Mouse (Mus musculus) urinary bladder, postnatal 14 days (tissue): ENCODE measurements around the gene Glrx3.
"Not testable (repeated sequence)": the region's sequence is repeated elsewhere in the genome, so short reads cannot be mapped to it uniquely, and the experiment has no call there.

ENCODE experiments used
- DNase-seq: peaks from one replicate; pipeline ENCODE4 v3.0.0; 2021; ENCODE audit warnings: low spot score

Gene Glrx3

GRCm38 (mm10) chr7:137437440-137438178, at the start of gene Glrx3:
Gene Glrx3, plus strand, starts transcription at chr7:137437614.
- DNase-seq: peak; percentile 96

- DNase-seq: no peak
Measured at GRCm38 (mm10) chr7:137387863-137388262, 49.6 kb upstream of the Glrx3 start.

DNA sequence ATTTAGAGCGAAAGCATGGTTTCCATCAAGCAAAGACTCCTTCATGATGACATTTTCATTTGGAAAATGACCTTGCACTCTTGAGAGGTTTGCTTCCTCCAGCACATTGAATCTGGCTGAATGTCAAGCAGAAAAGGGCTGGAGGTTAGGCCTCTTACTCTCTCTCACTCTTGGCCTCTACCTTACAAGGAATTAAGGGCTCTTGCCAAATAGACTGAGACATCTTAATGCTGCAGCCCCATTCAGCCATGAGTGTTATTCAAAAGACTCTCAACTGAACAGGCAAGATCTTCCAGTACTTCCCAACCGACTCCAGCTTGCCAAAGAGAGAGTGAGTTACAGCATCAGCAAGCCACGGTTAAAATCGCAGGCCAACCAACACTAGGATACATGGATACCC, 42.0 kb upstream of the Glrx3 start:
- no peak for DNase-seq

GRCm38 (mm10) chr7:137397361-137397910, 40.0 kb upstream of the Glrx3 start:
- DNase-seq: no peak

DNA sequence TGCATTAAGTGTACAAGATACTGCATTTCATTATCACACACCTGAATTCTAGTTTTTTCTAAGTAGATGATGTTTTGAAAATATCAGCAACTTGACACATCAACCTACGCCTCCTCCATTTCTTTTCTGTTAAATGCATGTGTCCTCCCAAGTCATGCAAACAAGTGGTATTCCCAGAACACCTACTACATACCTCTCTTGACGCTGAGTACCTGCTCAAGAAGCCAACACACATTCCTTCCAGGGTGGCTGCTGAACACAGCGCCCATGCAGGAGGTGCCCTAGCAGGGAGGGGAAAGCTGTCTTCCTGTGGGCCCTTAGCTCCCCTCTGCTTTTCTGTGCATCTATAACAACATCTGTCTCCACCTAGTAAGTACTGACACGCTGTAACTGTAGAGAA, 38.4 kb upstream of the Glrx3 start:
- DNase-seq: no peak

DNA sequence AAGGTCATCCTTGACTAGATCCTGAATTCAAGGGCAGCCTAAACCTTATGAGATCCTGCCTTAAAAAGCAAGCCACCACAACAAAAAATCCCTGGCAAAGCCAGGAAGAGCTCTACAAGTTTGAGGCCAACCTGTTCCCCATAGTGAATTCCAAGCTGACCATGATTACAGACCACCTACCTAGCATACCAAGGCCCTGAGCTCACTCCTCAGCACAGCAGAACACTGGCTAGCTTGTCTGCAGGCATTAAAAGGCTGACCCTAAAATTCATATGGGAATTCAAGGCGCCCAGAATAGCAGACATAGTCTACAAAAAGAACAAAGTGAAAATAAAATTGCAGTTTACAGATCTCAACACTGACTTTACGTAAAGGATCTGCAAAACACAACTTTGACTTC, 33.3 kb upstream of the Glrx3 start:
- no peak for DNase-seq

- no peak for DNase-seq
Measured at GRCm38 (mm10) chr7:137407428-137408058, 29.9 kb upstream of the Glrx3 start.

DNA sequence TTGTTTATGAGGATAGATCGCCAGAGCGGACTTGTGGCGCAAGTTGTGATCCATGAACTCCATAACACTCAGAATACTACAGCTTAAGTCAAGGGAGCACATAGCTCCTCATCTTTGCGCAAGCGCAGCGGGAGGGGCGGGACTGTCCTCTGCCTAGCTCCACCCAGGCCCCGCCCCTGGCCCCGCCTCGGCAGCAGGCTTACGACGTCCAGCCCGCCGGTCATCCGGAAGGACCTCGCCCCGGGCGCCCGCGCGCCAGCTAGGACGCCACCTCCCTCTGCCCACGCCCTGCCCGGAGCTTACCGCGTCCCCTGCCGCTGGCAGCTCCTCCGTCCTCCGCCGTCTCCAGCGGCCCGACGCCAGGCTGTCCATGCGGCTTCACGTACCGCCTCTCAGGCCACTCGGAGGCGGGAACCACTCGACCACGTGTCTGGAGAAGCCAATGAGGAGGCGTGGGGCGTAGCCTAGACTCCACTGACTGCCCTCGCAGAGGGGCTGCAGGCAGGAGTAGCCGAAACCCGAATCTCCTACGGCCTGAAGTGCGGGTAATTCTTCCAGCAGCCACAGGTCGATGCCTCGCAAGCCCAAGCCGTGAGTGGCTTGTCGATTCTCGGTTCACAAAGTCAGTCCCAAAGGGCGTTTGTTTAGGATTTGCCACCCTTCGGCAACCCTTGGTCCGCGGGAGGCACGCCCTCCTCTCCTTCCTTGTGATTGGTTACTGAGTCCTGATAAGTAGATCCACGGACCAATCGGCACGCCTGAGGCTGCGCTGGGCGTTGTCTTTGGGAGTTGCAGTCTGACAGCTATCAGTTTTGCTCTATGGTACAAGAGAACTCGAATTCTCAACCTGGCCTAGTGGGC, 26.8 kb upstream of the Glrx3 start, which contains the start of gene 9430038I01Rik:
TSS of gene 9430038I01Rik (minus strand) at position 426 of the 861 bp plus-strand sequence.
- DNase-seq: peak; percentile 98

GRCm38 (mm10) chr7:137414710-137415109, 22.7 kb upstream of the Glrx3 start:
- no peak for DNase-seq

DNA sequence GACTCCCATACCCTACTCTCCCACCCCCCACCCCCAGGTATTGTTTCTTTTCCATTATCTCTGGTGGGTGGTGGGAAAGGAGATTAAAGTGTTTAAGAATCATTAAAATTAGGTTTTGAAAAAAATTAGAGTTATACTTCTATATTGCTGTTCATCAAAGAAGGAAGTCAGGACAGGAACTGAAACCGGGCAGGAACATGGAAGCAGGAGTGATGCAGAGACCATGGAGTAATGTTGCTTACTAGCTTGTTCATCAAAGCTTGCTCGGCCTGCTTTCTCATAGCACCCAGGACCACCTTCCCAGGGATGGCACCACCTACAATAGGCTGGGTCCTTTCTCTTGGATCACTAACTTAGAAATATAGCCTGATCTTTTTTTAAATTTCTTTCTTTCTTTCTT, 16.9 kb upstream of the Glrx3 start:
- no peak for DNase-seq

- DNase-seq: no peak
Measured at GRCm38 (mm10) chr7:137421236-137421635, 16.2 kb upstream of the Glrx3 start.

DNA sequence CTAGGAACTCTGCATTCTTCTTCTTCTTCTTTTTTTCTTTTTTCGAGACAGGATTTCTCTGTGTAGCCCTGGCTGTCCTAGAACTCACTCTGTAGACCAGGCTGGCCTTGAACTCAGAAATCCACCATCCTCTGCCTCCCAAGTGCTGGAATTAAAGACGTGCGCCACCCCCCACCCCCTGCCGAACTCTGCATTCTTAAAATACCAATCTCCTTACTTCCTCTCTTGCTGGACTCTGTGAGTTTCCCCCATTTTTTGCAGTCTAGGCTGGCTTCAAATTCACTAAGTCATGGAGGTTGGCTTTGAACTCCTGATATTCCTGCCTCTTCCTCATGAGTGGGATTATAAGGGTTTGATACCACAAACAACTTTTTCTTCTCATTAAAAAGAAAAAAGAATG, 10.7 kb upstream of the Glrx3 start:
- DNase-seq: no peak

GRCm38 (mm10) chr7:137431769-137432603, 5.4 kb upstream of the Glrx3 start:
- DNase-seq: no peak

GRCm38 (mm10) chr7:137436901-137437300, 513 bp upstream of the Glrx3 start:
- no peak for DNase-seq

DNA sequence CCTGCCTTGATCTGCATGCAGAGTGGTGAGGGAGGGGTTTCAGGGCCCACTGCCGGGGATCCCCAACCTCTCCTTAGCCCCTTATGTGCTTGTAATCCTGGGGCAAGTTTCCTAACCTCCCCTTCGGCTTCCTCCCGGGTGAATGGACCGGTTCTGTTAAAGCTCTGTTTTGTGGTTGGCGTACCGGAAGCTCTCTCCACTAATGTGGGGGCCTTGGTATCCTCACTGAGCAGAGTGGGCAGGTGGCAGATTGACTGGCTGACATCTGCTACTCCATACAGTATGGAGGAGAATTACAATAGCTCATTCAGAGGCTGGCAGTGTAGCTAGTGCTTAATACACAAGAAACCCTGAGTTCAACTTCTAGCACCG, 751 bp downstream of the Glrx3 start:
- DNase-seq: no peak

DNA sequence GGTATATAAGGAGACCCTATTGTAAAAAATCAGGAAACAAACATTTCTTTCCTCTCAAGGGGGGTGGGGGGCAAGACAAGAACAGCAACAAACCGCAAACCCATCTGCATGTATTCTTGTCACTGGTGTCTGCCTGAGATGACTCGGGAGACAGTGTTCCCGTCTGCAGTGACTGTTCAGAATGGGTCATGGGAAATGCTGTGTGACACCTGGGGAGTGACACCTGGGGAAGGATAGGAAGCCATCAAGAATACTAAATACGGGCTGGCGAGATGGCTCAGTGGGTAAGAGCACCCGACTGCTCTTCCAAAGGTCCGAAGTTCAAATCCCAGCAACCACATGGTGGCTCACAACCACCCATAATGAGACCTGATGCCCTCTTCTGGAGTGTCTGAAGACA, 1.5 kb downstream of the Glrx3 start:
- not testable (repeated sequence) for DNase-seq

DNA sequence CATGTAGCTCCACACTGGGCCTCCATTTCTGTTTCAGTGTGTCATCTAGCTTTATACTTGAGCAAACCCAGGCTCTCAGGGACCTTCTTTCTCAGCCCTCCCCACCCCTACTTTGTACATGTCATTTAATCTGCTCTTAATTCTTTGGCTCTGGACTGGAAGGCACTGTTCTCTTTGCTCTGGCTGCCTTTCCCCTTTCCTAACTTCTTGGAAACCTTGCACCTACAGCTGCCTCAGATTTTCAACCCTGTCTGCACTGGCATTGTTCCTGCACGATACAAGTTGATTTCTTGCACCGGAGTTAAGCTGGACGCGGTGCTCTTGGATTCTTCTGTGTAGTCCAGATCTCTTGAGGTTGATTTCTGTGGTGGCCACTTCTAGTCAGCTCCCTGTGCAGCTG, 5.5 kb downstream of the Glrx3 start:
- DNase-seq: peak; percentile 11

DNA sequence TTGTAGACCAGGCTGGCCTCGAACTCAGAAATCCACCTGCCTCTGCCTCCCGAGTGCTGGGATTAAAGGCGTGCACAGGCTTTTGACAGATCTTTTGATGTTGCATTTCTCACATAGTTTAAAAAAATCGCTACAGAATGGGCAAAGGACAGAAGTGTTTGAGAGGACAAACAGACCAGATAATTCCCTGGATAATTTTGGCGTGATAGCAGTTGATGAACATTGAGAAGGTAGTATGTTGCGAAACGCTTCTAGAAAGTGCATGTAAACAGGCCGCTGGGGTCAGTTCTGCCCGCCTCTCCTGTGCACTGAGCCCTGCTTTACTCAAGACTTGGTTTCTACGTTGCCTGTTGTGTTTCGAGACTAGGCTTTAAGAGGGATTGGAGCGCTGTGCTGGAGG, 7.9 kb downstream of the Glrx3 start:
- DNase-seq: no peak

DNA sequence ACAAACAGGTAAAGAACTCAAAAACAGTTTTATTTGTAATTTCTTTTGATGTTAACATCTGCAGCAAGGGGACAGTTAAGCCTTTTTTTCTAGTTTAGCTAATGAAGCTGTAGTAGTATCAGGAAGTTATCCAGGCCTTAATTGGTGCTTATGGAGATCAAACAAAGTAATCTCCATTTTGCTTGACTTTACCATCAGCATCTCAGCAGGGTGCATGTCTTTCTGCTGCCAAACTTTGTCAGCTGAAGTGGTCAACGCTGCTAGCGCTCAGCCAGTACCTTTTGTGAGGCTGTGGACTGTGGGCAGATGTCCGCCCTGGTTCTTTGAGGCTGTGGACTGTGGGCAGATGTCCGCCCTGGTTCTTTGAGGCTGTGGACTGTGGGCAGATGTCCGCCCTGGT, 24.0 kb downstream of the Glrx3 start:
- DNase-seq: no peak

- DNase-seq: peak; percentile 36
Measured at GRCm38 (mm10) chr7:137468174-137468573, 30.8 kb downstream of the Glrx3 start.

DNA sequence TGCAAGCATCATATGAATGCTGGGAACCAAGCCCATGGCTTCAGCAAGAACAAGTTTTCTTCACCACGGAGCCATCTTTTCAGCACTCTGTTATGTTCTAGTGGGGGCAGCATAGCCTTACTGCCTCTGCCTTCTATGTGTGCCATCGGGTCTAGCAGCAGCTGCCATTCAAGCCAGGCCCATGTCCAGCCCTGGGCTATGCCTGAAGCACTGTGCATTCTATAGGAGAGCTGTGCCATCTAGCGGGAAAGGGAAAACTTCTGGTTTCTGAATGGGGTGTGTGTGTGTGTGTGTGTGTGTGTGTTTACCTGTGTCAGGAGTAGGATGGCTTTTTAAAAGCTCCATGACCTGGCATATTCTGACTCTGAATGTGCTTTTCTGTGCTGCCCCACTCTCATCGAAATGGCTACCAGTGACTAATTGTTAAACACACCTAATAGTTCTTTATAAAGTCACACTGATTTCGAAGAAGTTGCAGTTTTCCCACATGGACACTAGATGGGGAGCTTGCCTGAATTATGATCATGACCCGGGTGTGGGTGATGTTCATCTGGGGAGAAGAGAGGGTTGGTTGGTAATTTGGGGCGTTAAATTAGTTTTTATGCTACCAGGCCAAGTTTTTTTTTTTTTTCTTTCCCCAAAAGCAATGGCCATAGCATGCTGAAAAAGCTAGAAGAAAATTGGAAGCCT, 34.2 kb downstream of the Glrx3 start:
- DNase-seq: no peak
